Mouse (Mus musculus): ENCODE results near the gene Kif26b.

Kif26b gene

DNA sequence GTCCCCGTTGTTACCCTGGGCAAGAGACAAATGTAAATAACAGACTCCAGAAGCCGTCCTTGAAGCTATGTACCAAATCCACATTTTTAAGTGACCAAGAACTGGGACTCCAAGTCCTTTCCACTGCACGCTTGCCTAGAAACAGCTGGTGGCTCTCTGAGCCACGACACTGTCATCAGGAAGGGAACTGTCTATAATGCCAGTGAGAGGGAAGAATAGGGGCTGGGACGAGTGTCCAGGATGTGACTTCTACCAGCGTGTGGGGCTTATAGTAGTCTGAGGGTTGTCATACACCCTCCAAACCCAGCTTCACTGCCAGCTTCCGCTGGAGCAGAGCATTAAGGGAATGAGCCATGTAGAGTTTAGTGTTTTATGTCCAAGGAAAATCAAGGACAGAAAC lies 138.9 kb downstream of the Kif26b start:
- no peak for DNase-seq

GRCm38 (mm10) chr1:178668907-178669306 lies 140.0 kb downstream of the Kif26b start:
- no peak for DNase-seq

DNA sequence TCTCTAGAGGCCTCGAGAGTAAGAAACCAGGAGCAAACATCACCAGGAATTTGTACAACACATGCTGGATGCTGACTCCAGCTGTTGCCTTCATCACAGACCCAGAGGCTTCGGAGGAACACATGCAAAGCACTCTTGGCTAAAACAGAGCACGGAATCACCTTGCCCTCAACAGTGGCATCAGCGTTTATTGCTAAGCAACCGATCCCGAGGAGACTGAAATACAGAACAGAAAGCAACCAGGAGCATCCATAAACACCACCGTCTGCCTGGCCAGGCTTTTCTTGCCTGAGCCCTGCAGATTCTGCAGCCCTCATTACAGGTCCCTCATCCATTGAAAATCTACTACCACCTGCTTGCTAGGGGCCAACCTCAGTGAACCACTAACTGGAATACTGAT lies 144.1 kb downstream of the Kif26b start:
- no peak for DNase-seq

GRCm38 (mm10) chr1:178673506-178673905 lies 144.6 kb downstream of the Kif26b start:
- DNase-seq, result no peak

DNA sequence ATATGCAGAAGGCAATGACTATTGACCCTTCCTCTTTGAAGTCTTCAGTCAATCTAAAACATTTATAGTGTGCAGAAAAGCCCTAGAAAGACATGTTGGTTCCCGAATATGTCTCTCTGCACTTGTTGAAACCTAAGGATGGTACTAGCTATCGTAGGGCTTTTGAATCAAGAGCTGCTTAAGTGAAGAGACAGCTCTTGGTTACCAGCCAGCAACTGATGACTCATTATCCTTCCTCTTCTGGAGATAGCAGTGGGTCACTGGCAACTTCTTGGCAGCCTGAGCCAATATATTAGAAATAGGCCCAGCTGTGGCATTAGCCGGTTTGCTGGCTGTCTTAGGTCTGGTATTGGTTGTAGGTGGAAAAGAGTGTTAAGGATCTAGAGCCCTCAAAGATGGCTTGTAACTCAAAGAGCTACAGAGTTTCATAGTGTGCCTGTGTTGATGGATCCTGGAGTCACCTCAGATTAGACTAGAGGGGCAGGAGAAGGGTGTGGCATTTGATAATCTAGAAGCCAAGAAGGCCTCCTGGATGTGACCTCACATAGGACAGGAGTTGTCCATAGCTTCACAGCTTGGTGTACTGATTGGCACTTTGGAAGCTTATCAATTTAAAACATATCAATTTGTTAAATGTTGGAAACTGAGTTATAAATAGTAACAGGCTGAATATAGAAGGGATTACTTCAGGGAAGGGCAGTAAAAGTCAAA lies 146.8 kb downstream of the Kif26b start:
- no peak for DNase-seq

GRCm38 (mm10) chr1:178677160-178677559 lies 148.2 kb downstream of the Kif26b start:
- DNase-seq, result no peak

GRCm38 (mm10) chr1:178677630-178678221 lies 148.8 kb downstream of the Kif26b start:
- no peak for DNase-seq

- no peak for DNase-seq
Measured at GRCm38 (mm10) chr1:178683631-178684030, 154.7 kb downstream of the Kif26b start.

DNA sequence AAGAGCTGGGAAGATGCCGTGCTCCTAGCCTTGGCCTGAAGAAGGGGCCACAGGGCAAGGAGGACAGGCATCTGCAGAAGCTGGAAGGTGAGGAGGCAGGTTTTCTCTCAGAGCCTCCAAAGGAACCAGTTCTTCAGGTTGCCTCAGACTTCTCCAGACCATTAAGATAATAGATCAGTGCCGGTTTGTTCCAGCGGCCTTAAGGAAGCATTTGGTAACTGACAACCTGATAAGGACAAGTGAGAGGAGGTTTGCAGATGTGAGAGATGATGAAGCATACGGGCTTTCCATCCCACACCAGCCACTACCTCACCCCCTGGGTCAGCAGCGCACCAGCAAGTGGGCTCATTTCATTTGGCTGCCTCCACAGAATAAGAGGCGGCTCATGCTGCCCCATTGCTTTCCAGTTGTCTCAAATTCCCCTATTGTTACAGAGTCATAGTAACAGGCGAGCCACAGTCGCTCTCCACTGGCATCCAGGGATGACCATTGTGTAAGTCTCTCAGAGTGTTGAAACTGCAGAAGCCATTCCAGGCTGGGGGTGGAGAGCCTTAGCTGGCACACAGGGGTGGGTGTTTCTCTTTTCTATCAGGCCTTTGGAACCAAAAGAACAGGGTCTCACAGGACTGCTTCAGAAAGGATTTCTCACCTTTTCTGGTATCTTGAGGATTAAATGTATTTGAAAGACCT lies 156.2 kb downstream of the Kif26b start:
- no peak for DNase-seq

DNA sequence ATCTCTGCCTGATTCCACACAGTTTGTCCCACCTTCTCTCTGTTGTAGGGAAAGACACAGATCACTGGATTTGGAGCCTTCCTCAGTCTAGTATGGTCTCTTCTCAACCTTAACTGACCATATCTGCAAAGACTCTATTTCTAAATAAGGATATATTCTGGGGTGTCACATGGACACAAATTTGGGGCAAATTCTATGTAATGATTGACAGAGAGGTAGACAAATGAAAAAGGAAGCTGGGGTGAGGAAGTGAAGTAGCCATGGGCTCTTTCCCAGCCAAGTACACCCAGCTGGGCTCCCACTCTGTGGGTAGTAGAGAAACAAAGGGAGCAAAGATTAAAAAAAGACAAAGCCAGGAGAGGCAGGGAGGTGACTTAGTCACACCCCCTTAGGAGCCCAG lies 158.0 kb downstream of the Kif26b start:
- no peak for DNase-seq

- DNase-seq, result no peak
Measured at GRCm38 (mm10) chr1:178689512-178689911, 160.6 kb downstream of the Kif26b start.

- no peak for DNase-seq
Measured at GRCm38 (mm10) chr1:178691679-178692078, 162.8 kb downstream of the Kif26b start.

DNA sequence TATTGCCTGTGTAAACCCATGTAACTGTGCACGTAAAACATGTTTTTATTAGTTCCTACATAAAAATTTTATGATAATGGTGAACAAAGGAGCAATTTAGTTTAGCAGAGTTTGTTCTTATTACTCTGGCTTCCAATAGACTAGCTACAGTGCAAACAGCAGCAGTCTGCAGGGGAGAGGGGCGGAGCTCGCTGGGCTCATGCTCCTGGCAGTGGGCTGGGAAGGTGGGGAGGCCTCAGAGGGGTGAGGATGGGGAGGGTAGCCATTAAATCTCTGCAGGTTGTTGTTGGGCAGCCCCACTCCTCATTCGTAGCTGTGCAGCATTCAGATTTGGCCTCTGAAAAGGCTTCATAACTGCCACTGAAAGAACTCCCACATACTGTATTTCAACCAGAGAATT lies 171.2 kb downstream of the Kif26b start:
- DNase-seq, result no peak

GRCm38 (mm10) chr1:178703496-178703895 lies 174.6 kb downstream of the Kif26b start:
- no peak for DNase-seq

GRCm38 (mm10) chr1:178707925-178708351 lies 179.0 kb downstream of the Kif26b start:
- no peak for DNase-seq

- DNase-seq, result no peak
Measured at GRCm38 (mm10) chr1:178708356-178708755, 179.4 kb downstream of the Kif26b start.

DNA sequence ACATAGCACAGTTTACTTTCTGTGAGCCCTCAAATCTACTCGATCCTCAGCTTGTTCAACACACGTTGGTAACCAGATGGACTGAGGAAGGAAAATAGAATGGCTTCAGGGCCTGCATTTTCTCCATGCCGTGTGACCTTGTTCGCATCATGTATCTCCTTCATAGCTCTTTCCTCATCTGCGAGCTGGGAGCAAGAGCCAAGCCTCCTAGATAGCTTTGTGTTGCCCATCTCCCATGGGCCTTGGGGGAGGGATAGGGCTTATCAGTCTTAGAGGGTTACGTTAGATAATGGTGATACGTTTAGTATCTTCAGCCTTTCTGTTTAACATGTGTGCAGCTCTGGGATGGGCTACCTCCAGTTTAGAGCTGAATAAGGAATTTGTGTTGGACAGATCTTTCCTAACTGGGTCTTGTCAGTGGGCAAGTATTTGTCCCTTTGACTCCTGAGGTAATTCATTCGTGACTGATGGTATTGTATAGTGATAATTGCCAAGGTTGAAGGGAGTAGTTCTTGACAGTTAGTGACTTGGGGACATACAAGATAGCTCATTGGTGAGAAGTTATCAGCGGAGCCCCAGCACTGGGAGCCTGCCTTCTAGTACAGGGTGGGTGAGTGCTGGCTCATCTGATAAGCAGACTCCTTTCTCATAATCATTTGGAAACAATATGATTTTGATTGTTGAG lies 183.4 kb downstream of the Kif26b start:
- DNase-seq, result no peak

DNA sequence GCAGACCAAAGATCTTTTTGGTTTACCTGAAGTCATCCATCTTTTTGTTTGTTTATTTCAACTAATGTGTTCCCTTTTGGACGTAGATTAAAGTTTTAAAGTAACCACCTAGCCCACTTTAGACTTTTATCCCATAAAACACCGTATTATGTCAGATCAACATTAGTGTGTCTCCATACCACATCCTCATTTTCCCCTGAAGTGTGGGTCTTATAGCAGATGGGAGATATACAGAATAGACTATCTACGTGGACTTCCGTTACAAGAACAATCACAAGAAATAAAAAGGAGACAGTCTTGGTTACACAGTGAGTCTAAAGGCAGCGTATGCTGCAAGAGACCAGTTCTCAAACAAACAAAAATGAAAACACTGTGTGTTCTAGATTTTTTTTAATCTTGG lies 185.3 kb downstream of the Kif26b start:
- no peak for DNase-seq

GRCm38 (mm10) chr1:178716411-178716810 lies 187.5 kb downstream of the Kif26b start:
- DNase-seq, result no peak

DNA sequence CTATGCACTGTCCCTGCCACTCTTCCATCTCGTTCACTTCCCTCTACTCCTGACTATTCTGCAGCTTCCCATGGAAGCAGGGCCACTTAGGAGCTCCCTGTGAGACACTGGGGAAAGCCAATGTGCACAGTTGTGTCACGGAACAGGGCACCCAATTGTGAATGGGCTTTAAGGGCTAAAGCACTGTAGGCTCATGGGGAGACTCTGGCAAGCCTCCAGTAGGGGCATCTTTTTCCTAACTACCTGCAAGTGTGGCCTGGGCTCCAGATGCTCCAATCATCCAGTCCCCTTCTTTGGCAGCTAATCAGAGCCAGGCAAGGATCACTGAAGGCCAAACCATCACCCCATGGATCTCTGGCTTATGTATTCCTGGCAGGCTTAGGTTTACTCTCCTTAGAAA lies 191.9 kb downstream of the Kif26b start:
- no peak for DNase-seq

- DNase-seq, result no peak
Measured at GRCm38 (mm10) chr1:178722793-178723192, 193.9 kb downstream of the Kif26b start.

DNA sequence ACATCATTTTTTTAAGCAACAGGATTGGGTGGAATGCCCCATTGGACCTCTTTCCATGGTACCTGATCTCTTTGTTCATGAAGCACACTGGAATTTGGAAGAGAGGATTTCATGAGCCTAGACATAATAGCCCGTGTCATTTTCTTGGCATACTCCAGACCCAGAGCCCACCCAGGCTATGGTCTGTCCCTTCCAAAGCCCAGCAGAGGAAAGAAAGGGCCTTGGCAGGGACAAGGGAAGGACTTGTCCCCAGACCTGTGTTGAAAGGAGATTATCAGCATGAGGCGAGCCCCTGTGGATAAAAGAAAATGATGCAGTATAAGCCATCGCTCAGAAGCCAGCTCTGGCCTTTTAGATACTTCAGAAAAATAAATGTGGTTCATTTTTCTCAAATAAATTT lies 196.6 kb downstream of the Kif26b start:
- no peak for DNase-seq

- DNase-seq, result no peak
Measured at GRCm38 (mm10) chr1:178728256-178728655, 199.3 kb downstream of the Kif26b start.

DNA sequence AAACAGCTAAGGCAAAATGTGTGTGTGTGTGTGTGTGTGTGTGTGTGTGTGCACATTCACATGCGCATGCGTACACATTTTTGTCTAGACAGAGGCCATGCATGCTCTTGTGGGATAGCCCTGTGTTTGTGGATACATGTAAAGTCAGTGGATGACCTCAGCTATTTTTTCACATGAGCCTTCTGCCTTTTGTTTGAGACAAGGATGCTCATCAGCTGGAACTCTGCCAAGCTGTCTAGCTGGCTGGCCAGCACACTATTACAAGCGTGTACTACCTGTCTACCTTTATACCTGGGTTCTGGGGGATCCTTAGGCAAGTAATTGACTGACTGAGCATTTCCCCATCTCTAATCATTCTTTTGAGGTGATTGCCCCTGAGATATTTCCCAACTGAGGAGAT lies 201.3 kb downstream of the Kif26b start:
- DNase-seq, result no peak

Measured in thymus, postnatal 36 days (tissue).